Mouse (Mus musculus) midbrain, embryonic 16.5 days (tissue): ENCODE data around the gene Tnfsf18. TPM values are rescaled to one million over a fixed set of nuclear protein-coding genes. Genes with fewer than 3 reads are reported as not detected.

Experiments
- ATAC-seq: fragments of 200-750 bp; cut with Nextera tagmentation; 2 replicates; pipeline ENCODE4 v1.8.0; 2017; ENCODE audit warnings: moderate TSS enrichment
- H3K27ac ChIP-seq: fragments of 300-500 bp; sonication (generic); 2 replicates; pipeline ENCODE4 v1.5.1; 2014; ENCODE audit warnings: mild to moderate bottlenecking, low read length, mixed read lengths
- H3K27me3 ChIP-seq: fragments of 300-500 bp; sonication (generic); 2 replicates; pipeline ENCODE4 v1.6.1; 2014; ENCODE audit warnings: low read depth, low read length, mixed read lengths; ENCODE audit not compliant: control insufficient read depth, insufficient read depth
- H3K36me3 ChIP-seq: fragments of 300-500 bp; sonication (generic); 2 replicates; pipeline ENCODE4 v1.6.1; 2014; ENCODE audit warnings: mild to moderate bottlenecking, low read length, moderate library complexity, mixed read lengths; ENCODE audit not compliant: control insufficient read depth, insufficient read depth
- H3K4me1 ChIP-seq: fragments of 300-500 bp; sonication (generic); 2 replicates; pipeline ENCODE4 v1.6.1; 2014; ENCODE audit warnings: mild to moderate bottlenecking, low read length, mixed read lengths; ENCODE audit not compliant: control insufficient read depth, insufficient read depth
- H3K4me2 ChIP-seq: fragments of 300-500 bp; sonication (generic); 2 replicates; pipeline ENCODE4 v1.6.1; 2014; ENCODE audit warnings: mild to moderate bottlenecking, low read length, mixed read lengths
- H3K4me3 ChIP-seq: fragments of 300-500 bp; sonication (generic); 2 replicates; pipeline ENCODE4 v1.5.1; 2014; ENCODE audit warnings: low read depth, mild to moderate bottlenecking, low read length, moderate library complexity, mixed read lengths
- H3K9ac ChIP-seq: fragments of 300-500 bp; sonication (generic); 2 replicates; pipeline ENCODE4 v1.6.1; 2014; ENCODE audit warnings: low read depth, low read length, mixed read lengths
- H3K9me3 ChIP-seq: fragments of 300-500 bp; sonication (generic); replicated peaks from 2 replicates; pipeline ENCODE4 v1.6.1; 2014; ENCODE audit warnings: mild to moderate bottlenecking, low read length, mixed read lengths; ENCODE audit not compliant: control insufficient read depth, poor library complexity, severe bottlenecking
- WGBS: fragments of 180-500 bp; shearing (Covaris S2); extraction: QIAGEN DNeasy Blood & Tissue Kit; methylation state at CpG from one replicate; pipeline ENCODE4 v1.1.7; 2014; 5-methylcytosine and 5-hydroxymethylcytosine counted together
- polyA plus RNA-seq: library from polyadenylated mRNA; unstranded; fragments of >200 nt; fragmentation: Nextera tagmentation; extraction: Ambion mirVana; gene quantifications from 2 replicates; pipeline ENCODE4 v1.2.1, GENCODE M21; 2015

Tnfsf18 gene
- polyA plus RNA-seq, result 0.09 TPM in 1 of 2 replicates, not detected in the other

GRCm38 (mm10) chr1:161494343-161494742 lies at the start of gene Tnfsf18:
Tnfsf18 (plus strand) TSS chr1:161494655.
- no peaks in the 10 kb centered on the region for H3K36me3 ChIP-seq
- H3K4me1 ChIP-seq, result no peaks in the 10 kb centered on the region
- no peaks in the 10 kb centered on the region for H3K9me3 ChIP-seq
- no peak for ATAC-seq
- no peak within 1 kb of the TSS for H3K4me2 ChIP-seq
- H3K27me3 ChIP-seq, result no peaks in the 10 kb centered on the region
- no peak within 1 kb of the TSS for H3K27ac ChIP-seq
- WGBS, result 52% methylated on average over 8 of the region's 8 CpGs
- no peak within 1 kb of the TSS for H3K4me3 ChIP-seq
- H3K9ac ChIP-seq, result no peak within 1 kb of the TSS

- Histone ChIP-seq H3K4me2 (no peak overlapping the region), H3K9me3 (no peaks in the 10 kb centered on the region), H3K27me3 (no peaks in the 10 kb centered on the region), H3K27ac (no peak overlapping the region), H3K4me3 (no peak overlapping the region), H3K9ac (no peak overlapping the region), H3K4me1 (no peaks in the 10 kb centered on the region), H3K36me3 (no peaks in the 10 kb centered on the region)
- no peak for ATAC-seq
- 72% methylated on average over 7 of the region's 7 CpGs for WGBS
Observed at GRCm38 (mm10) chr1:161444858-161445257, 49.6 kb upstream of the Tnfsf18 start.

DNA sequence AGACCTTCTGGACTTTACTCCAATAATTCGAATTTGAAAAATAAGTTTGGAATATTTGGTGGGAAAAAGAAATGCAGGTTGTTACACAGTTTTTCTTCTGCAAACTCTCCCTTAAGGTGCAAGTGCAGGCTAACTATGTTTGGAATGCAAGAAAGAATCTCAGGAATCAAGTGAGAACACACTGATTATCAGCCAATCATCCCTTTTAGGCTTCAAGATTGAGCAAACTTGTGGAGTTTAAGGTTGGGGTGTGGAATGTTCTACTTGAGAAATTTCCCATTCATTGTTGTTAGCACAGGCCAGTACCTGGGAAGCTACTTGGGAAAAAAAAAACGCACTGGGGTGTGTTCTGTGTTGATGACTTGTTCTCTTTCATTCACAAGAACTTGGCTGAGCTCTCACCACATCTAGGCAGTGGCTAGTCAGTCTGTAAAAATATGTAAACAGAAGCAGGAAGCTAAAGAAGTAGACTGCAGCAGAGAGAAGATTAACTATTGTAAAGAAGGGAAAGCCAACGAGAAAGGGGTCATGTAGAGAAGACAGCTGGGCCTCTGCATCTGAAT lies 42.7 kb upstream of the Tnfsf18 start:
- no peak overlapping the region for H3K9ac ChIP-seq
- ATAC-seq, result no peak
- no peak overlapping the region for H3K4me2 ChIP-seq
- no peak overlapping the region for H3K27ac ChIP-seq
- no peak overlapping the region for H3K4me3 ChIP-seq
- no peaks in the 10 kb centered on the region for H3K4me1 ChIP-seq
- no peaks in the 10 kb centered on the region for H3K9me3 ChIP-seq
- H3K27me3 ChIP-seq, result no peaks in the 10 kb centered on the region
- no peaks in the 10 kb centered on the region for H3K36me3 ChIP-seq
- 49% methylated on average over 3 of the region's 3 CpGs for WGBS

GRCm38 (mm10) chr1:161452250-161452649 lies 42.2 kb upstream of the Tnfsf18 start:
- Histone ChIP-seq H3K4me1 (no peaks in the 10 kb centered on the region), H3K36me3 (no peaks in the 10 kb centered on the region), H3K27me3 (no peaks in the 10 kb centered on the region), H3K4me2 (no peak overlapping the region), H3K4me3 (no peak overlapping the region), H3K9me3 (no peaks in the 10 kb centered on the region), H3K27ac (no peak overlapping the region), H3K9ac (no peak overlapping the region)
- WGBS, result 91% methylated on average over 1 of the region's 1 CpGs
- no peak for ATAC-seq

DNA sequence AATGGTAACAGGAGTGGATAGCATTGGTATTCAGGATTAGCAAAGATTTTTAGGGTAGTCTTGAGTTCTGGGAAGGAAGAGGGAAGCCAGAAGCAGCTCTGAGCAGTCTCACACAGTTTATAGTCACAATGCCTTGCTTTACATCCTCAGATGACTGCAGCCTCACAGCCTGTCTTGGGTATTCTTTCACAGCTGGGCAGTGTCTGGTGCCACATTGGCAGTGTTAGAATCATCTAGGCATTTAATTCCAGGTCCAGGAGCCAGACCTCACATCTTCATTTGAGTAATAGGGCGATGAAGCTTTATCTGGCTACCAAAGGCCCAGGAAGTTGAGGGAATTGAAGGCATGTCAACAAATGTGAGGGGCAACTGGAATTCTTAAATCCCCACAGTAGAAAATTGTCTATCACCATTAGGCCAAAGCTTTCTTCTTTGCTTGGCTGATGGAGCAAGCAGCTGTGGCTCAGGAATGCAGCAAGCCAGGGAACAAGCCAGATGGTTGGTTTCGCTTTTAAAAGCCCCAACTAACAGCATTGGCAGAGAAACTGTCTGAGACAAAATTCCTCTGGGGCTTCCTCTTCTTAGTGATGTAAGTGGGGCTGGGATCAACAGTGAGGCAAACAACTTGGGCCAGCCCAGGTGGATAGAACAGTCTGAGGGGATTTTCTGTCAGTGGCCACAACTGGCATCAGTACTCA lies 30.9 kb upstream of the Tnfsf18 start:
- Histone ChIP-seq H3K4me2 (no peak overlapping the region), H3K9ac (no peak overlapping the region), H3K36me3 (no peaks in the 10 kb centered on the region), H3K4me3 (no peak overlapping the region), H3K9me3 (no peaks in the 10 kb centered on the region), H3K27me3 (no peaks in the 10 kb centered on the region), H3K27ac (no peak overlapping the region), H3K4me1 (no peaks in the 10 kb centered on the region)
- 73% methylated on average over 2 of the region's 2 CpGs for WGBS
- ATAC-seq, result no peak

GRCm38 (mm10) chr1:161477221-161477620 lies 17.2 kb upstream of the Tnfsf18 start:
- WGBS, result 88% methylated on average over 3 of the region's 3 CpGs
- no peaks in the 10 kb centered on the region for H3K9me3 ChIP-seq

DNA sequence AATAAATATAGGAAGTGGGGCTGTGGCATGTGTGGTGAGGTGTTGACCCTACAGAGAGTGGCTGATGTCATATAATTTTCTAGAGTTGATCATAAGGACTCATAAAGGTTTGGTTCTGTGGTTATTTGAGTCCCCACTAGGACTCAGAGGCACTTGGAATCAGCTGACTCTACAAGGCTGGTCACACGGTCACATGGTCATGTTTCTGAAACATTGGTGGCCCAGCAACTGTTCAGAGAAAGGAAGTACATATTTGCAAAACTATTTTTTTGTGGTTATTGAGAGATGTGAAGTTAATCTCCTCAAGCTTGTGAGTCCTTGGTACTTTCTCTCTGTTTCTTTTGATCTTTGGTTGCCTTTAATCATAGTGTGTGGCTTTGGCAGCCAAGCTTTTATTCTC lies 14.6 kb upstream of the Tnfsf18 start:
- Histone ChIP-seq H3K36me3 (no peaks in the 10 kb centered on the region), H3K27me3 (no peaks in the 10 kb centered on the region), H3K9me3 (no peaks in the 10 kb centered on the region), H3K4me2 (no peak overlapping the region), H3K4me3 (no peak overlapping the region), H3K27ac (no peak overlapping the region), H3K4me1 (no peaks in the 10 kb centered on the region), H3K9ac (no peak overlapping the region)
- ATAC-seq, result no peak
- WGBS, result 79% methylated on average over 1 of the region's 1 CpGs

More at GRCm38 (mm10) chr1:161477221-161477620, 17.2 kb upstream of the Tnfsf18 start:
- H3K4me1 ChIP-seq, result no peaks in the 10 kb centered on the region
- no peak overlapping the region for H3K9ac ChIP-seq
- no peak overlapping the region for H3K27ac ChIP-seq
- no peak for ATAC-seq
- H3K27me3 ChIP-seq, result no peaks in the 10 kb centered on the region
- H3K36me3 ChIP-seq, result no peaks in the 10 kb centered on the region
- H3K4me3 ChIP-seq, result no peak overlapping the region
- H3K4me2 ChIP-seq, result no peak overlapping the region

DNA sequence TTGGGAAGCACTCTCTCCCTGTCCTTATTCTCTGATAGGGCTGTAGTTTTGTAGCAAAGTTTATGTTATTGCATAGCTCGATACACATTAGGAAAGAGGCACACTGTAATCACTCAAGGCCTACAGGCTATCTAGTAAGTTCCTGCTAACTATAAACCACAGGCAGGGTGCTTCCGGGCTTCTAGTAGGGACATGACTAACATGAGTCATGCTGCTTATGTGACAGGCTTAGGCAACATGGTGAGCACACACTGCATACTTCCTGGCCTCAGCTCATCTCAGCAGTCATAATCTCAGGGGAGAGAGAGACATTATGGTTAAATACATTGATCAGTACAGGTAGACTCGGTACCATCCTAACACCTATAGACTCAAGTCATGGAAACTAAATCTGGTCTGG lies 12.2 kb upstream of the Tnfsf18 start:
- H3K9ac ChIP-seq, result no peak overlapping the region
- ATAC-seq, result no peak
- no peaks in the 10 kb centered on the region for H3K36me3 ChIP-seq
- no peak overlapping the region for H3K27ac ChIP-seq
- no peaks in the 10 kb centered on the region for H3K27me3 ChIP-seq
- H3K4me1 ChIP-seq, result no peaks in the 10 kb centered on the region
- no peaks in the 10 kb centered on the region for H3K9me3 ChIP-seq
- 91% methylated on average over 3 of the region's 3 CpGs for WGBS
- H3K4me3 ChIP-seq, result no peak overlapping the region
- H3K4me2 ChIP-seq, result no peak overlapping the region

GRCm38 (mm10) chr1:161487069-161487468 lies 7.4 kb upstream of the Tnfsf18 start:
- Histone ChIP-seq H3K27me3 (no peaks in the 10 kb centered on the region), H3K4me1 (no peaks in the 10 kb centered on the region), H3K36me3 (no peaks in the 10 kb centered on the region), H3K9ac (no peak overlapping the region), H3K9me3 (no peaks in the 10 kb centered on the region), H3K27ac (no peak overlapping the region), H3K4me3 (no peak overlapping the region), H3K4me2 (no peak overlapping the region)
- no peak for ATAC-seq
- 89% methylated on average over 5 of the region's 5 CpGs for WGBS
